Mouse (Mus musculus): ENCODE measurements around the gene Uroc1.

The Uroc1 gene

GRCm38 (mm10) chr6:90332561-90333425, at the start of gene Uroc1:
Gene Uroc1 (plus strand): TSS chr6:90333284.
- DNase-seq, result no peak

- DNase-seq, result no peak
These were observed 44.8 kb upstream of the Uroc1 start for GRCm38 (mm10) chr6:90288265-90288664.

- DNase-seq, result peak; percentile 48
These were observed 32.2 kb upstream of the Uroc1 start, which contains the start of gene BC048671 for GRCm38 (mm10) chr6:90300919-90301318. Gene BC048671 (plus strand): TSS chr6:90301219.

- peak; percentile 40 for DNase-seq
These were observed 26.6 kb upstream of the Uroc1 start for GRCm38 (mm10) chr6:90306315-90306975.

- peak; percentile 77 for DNase-seq
These were observed 24.0 kb upstream of the Uroc1 start for GRCm38 (mm10) chr6:90308839-90309778.

- peak; percentile 59 for DNase-seq
These were observed 17.1 kb upstream of the Uroc1 start for GRCm38 (mm10) chr6:90315961-90316360.

GRCm38 (mm10) chr6:90317510-90318258, 15.4 kb upstream of the Uroc1 start:
- DNase-seq, result peak; percentile 90

- DNase-seq, result peak; percentile 85
These were observed 14.1 kb upstream of the Uroc1 start for GRCm38 (mm10) chr6:90319019-90319418.

GRCm38 (mm10) chr6:90319475-90320191, 13.5 kb upstream of the Uroc1 start:
- peak; percentile 97 for DNase-seq

- DNase-seq, result peak; percentile 85
These were observed 12.7 kb upstream of the Uroc1 start for GRCm38 (mm10) chr6:90320429-90320828.

GRCm38 (mm10) chr6:90321811-90322210, 11.3 kb upstream of the Uroc1 start:
- DNase-seq, result peak; percentile 88

GRCm38 (mm10) chr6:90324026-90324425, 9.1 kb upstream of the Uroc1 start:
- DNase-seq, result peak; percentile 84

GRCm38 (mm10) chr6:90324463-90324862, 8.6 kb upstream of the Uroc1 start:
- no peak for DNase-seq

- peak; percentile 90 for DNase-seq
These were observed 8.1 kb upstream of the Uroc1 start, which contains the start of gene Chst13 for GRCm38 (mm10) chr6:90324991-90325390. Gene Chst13 (minus strand): TSS chr6:90325185.

- peak; percentile 77 for DNase-seq
These were observed 5.4 kb upstream of the Uroc1 start for GRCm38 (mm10) chr6:90327670-90328069.

- DNase-seq, result peak; percentile 96
These were observed 3.1 kb upstream of the Uroc1 start for GRCm38 (mm10) chr6:90329953-90330352.

- no peak for DNase-seq
These were observed 1.2 kb downstream of the Uroc1 start for GRCm38 (mm10) chr6:90334244-90334643.

- DNase-seq, result no peak
These were observed 9.3 kb downstream of the Uroc1 start for GRCm38 (mm10) chr6:90342343-90342742.

- no peak for DNase-seq
These were observed 14.1 kb downstream of the Uroc1 start for GRCm38 (mm10) chr6:90347183-90347582.

- DNase-seq, result no peak
These were observed 15.4 kb downstream of the Uroc1 start for GRCm38 (mm10) chr6:90348500-90348899.

- DNase-seq, result no peak
These were observed 16.9 kb downstream of the Uroc1 start for GRCm38 (mm10) chr6:90350011-90350410.

Data from heart, adult 11 months (tissue).